Mouse (Mus musculus): ENCODE results near the gene Fxyd6.

Fxyd6 gene

DNA sequence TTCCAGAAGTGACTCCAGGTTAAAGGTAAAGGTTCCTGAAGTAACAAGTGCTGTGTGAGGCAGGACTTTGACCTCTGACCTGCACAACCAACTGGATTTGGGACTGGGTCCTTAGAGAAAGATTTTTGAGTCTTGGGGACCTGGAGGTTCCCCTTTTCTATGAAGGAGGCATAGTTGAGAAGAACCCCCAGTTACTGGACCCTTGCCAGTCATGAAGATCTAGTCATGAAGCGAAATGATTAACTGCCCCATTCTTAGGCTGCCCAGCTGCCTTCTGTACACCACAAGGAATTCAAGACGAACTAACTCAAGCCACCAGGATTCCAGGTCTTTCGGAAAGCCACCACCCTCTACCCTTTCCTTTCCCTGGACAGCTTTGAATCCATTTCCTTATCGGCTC, 6.4 kb downstream of the Fxyd6 start:
- DNase-seq (ENCODE audit: inconsistent ontology term), result no peak

DNA sequence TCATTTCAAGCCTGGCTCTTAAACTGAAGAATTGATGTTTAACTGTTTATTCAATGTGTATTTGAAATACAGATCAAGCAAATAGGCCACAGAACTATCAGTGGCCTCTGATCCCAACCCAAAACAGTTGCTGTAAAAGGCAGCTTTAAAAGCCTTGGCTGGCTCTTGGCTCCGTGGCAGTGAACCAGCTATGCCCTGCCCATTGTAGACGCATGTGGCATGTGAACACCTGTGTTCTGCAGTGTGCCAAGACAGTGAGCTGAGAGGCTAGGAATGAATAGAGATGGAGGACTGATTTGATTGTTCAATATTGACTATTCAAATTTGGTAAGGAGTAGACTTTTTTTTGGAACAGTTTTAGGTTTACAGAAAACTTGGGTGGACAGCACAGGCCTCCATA, 6.9 kb downstream of the Fxyd6 start:
- DNase-seq (ENCODE audit: inconsistent ontology term), result no peak

DNA sequence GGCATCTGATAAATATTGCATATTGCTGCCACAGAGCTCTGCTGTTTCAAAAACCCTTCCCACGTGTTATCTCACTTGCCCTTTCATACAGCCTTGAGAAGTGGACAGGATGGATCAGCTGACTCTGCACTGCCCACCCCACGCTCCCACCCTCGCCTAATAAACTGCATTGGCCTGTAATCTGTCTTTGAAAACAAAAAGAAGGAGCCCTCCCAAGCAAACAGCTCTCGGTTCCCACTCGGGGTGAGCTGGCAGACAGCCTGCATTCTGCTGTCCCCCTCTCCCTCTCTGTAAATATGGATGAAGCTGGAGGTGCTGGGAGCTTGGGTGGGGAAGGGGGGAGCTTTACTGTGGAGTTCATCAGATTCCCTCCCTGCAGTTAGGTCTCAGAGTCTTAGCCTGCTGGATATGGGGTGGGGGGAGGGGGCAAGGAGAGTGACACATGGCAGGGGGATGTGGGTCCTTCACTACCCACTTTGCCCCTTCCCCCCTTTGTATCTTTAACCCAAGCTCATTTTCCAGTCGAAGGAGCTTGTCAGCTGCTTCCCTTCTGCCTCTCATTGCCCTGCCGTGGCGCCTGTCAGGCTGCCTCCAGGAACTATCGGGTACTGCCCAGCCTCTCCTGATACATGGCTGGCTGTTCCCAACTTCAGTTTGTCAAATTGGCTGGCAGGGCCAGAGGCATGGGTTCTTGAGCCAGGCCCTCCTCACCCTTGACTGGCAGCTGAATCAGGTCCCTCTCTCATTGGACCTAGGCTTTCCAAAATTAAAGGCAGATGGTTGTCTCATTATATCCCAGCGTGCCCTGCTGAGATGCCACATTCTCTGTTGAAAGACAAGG, 10.6 kb downstream of the Fxyd6 start:
- no peak for DNase-seq (ENCODE audit: inconsistent ontology term)

DNA sequence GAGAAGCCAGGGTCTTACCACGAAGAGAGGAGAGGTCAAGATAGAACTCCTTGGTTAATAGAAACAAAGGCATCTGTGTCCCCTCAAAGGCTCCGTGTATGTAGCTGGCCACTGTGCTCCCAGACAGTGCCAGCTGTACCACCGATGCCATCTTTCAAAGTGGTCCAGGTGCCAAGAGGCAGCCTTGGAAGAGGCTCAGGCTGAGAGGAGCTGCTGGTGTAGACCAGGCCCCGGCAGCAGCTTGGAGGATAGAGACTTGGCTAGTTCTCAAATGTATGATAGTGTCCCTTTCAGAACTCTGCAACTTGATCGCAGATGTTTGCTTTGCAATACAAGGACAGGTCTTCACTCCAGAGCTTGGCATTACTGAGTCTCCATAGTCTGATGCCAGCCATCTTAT, 12.4 kb downstream of the Fxyd6 start:
- peak; percentile 51 for DNase-seq (ENCODE audit: inconsistent ontology term)

DNA sequence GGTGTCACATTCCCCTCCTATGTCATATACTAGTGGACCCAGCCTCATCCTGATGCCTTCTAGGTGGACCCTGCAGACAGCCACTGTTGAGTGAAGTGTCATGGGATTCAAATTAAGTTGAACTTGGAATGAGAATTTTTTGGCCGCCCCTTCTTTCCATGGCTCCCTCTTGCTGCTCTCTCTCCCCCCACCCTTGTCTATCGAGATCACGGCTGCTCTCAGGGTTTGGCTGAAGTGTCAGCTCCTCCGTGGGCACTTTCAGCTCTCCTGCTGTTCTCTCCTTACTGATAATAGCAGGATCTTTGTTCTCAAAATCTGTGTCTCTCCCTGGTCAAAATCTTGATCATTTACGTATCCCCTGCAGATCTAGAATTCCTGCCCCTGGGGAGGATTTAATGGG, 12.8 kb downstream of the Fxyd6 start:
- no peak for DNase-seq (ENCODE audit: inconsistent ontology term)

DNA sequence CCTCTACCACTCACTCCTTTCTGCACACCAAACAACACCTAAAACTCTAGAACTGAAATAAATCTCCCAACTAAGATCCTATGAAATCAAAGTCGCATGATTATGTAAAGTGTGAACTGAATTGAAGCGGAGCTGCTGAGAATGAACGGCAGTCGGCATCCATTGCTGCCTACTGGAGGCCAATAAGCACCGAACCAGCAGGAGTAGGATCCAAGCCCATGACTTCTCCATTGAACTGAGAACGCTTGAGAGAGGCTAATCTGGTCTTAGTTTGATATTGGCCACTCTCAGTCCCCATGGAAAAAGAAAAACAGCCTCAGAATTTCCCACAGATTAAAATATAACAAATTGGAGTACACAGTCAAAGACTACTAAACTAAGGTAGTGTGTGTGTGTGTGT, 13.9 kb downstream of the Fxyd6 start:
- no peak for DNase-seq (ENCODE audit: inconsistent ontology term)

DNA sequence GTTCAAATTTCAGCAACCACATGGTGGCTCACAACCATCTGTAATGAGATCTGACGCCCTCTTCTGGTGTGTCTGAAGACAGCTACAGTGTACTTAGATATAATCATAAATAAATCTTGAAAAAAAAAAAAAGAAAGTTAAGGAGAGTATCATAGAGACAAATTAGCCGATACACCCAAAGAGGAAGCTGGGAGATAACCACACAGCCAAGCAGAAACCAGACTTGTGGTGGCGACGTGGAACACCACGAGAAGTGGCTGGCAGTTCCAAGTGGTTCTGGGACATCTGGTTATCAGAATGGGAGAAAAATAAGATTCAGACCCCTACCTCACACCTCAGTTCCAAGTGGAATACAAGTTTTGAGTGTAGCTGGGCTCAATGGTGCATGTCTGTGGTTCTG, 16.7 kb downstream of the Fxyd6 start:
- no peak for DNase-seq (ENCODE audit: inconsistent ontology term)

DNA sequence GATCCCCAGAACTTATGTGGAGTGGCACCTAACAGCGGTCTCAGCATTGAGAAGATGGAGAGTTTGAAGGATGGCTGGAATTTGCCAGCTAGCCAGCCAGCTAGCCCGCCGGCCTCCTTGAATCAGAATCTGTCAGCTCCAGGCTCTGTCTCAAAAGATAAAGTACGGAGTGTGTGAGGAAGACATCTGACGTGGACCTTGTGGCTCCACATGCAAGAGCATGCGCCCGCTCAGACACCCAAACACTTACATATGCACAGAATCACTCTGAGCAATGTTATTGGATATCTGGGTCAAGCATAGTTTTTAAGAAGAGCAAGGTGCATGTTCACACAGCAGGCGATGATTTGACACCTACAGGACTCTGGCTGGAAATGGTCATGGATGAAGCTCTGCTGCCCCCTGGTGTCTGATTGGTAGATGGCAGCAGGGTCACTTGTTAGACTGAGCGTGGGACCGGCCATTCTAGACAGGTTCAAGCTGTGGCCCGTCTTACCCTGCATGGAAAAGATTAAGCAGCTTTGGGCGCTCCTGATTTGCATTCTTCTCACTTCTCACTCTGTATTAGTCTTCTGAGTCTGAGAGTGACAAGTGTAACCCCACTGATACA, 18.5 kb downstream of the Fxyd6 start:
- peak; percentile 52 for DNase-seq (ENCODE audit: inconsistent ontology term)

DNA sequence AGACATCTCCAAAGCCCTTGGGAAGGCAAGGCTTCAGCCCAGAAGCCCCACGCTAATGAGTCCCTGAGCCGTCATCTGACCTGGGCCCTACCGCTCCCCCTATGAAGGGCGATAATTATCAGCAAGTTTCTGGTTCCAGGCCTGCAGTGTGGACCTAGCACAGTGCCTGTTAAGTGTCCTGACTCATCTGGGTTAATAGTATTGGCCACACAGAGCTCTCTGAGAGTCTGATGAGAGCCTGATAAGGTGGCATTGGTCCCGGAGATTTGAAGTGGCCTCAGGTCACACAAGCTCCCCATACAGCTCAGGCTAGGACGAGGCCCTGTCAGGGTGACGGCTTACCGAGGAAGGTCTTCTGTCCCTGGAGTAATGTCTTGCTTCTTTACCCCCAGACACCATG, 19.6 kb downstream of the Fxyd6 start:
- DNase-seq (ENCODE audit: inconsistent ontology term), result no peak

DNA sequence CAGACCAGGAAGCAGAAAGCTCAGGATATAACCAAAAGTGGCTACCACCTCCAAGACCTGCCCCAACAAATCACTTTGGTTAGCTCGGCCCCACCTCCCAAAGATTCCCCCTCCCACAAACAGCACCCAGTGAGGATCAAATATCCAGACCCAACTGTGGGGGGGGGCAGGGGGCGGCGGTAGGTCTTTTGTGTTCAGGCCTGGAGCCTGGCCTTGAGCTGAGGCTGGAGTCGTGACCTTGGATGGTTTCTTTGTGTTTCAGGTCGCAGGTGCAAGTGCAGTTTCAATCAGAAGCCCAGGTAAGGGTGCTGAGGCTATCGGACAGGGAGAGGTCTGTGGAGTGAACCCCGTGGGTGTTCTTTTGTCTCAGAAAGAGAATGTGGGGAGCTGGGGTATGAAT, 21.3 kb downstream of the Fxyd6 start:
- no peak for DNase-seq (ENCODE audit: inconsistent ontology term)

DNA sequence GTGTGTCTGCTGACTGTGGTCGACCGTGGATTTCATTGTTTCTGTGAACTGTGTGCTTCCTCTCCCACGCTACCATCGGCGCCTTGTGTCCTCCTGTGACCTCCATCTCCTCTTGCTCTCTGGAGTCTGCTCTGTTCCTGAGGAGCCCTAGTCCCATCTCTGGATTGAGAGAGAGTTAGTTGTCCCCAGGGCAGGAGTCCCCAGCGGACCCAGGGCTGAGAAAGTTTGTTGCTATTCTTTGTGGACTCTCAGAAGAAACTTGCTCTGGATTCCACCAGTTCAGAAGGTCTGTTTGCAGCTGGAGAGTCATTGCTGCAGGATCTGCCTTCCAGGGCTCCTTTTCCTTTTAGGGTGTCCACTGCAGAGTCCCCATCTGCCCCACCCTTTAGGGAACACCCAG, 25.2 kb downstream of the Fxyd6 start:
- DNase-seq (ENCODE audit: inconsistent ontology term), result no peak

DNA sequence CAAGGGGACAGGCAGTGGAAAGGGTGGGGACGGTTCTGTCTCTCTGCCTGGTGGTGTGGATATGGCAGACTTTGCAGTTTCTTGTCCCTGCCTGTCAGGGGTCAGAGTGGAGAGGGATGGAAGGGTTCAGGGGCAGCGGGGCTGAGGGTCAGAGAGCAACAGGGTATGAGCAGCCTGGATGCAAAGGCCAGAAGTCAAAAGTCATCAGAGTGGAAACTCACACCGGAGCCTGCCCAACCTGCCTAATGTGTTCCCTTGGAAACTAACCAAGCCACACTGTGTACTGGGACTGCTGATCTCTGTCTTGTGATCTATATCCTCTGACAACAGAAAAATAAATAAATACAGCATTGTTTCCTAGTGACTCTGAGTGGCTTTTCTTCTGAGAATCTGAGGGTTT, 25.8 kb downstream of the Fxyd6 start:
- DNase-seq (ENCODE audit: inconsistent ontology term), result no peak

DNA sequence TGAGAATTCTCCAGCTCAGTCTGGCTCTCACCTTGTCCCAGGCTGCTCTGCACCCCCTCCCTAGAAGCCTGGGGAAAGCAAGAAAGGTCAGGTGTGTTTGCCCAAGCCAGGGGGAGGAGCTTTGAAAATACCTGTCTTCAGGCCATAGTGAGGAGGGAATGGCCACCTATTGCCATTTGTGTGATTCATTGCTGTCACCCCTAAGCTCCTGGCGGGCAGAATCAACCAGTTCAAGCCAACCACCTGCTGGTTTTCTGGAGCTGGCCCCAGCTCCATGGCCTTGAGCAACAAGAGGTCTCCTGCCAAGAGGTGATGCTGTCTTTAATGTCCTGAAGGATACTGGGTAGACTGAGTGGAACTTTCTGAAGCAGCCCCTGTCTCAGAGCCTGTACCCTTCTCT, 28.4 kb downstream of the Fxyd6 start:
- no peak for DNase-seq (ENCODE audit: inconsistent ontology term)

DNA sequence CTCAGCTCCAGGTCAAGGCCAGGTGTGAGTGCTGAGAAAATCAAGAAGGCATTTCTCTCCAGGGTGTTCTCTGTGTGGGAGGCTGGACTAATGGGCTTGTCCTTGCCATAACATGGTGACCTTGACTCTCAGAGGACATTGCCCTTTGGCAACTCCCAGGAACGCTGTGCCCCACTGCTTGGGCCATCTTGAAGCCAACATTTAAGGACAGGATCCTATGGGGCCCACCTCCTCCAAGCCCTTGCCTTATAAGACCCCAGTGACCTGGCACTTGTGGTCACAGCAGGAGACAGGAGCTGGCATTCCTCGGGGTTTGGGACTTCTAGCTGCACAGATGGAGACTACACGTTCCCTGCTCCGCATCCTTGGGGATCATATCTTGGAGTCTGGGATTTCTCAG, 29.4 kb downstream of the Fxyd6 start, which contains the start of gene Fxyd2:
TSS of gene Fxyd2 (plus strand) at position 236 of the 400 bp plus-strand sequence.
- no peak for DNase-seq (ENCODE audit: inconsistent ontology term)

DNA sequence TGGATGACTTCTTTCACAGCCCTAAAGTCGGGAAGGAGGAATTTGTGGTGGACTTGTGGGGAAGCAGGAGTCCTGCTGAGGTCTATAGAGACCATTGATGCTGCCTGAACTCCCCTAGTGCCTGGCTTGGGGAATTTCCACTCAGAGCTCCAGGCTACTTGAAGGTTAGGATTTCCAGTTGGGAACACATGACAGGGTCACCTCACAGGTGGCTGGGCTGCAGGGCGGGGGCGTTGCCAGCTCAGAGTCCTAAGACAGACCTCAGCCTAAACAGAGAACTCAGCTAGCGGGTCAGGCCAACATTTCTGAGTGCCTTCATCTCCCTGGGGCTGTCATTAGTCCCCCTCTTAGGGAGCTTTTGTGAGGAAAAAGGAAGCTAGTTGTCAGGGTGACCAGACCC, 31.9 kb downstream of the Fxyd6 start:
- no peak for DNase-seq (ENCODE audit: inconsistent ontology term)

DNA sequence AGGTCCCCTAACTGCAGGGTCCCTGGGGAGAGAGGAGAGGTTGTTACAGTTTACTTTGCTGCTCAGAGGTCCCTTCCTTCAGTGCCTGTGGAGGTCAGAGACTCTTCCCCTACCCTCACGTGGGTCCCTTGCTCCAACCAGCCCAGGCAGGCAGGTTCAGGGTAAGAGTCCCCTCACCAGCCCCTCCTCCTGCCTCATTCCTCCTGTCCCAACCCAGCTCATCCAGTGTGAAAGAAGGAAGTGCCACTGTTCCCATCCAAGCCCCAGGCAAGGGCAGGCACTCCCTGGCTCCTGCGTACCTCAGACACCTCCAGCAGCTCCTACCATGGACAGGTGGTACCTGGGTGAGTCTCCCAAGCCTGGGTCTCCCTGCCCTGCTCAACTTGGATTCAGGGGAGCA, 33.0 kb downstream of the Fxyd6 start:
- DNase-seq (ENCODE audit: inconsistent ontology term), result no peak

DNA sequence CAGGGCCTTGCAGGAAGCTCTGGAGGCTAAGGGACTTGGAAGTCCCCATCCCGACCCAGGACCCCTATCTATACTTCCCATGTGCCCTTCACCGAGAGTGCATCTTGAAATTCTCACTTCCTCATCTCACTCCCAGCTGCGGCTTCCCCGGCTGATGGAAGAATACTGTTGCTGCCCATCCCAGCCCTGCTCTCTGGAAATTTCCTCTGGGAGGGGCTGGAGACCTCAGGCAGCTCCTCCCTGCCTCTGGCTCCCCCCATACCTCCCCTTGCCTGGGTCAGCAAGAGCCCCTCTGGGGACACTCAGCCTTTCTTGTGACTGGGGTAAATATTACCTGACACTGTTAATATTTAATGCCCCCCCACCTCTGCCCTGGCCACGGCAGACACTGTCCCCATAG, 35.7 kb downstream of the Fxyd6 start:
- no peak for DNase-seq (ENCODE audit: inconsistent ontology term)

DNA sequence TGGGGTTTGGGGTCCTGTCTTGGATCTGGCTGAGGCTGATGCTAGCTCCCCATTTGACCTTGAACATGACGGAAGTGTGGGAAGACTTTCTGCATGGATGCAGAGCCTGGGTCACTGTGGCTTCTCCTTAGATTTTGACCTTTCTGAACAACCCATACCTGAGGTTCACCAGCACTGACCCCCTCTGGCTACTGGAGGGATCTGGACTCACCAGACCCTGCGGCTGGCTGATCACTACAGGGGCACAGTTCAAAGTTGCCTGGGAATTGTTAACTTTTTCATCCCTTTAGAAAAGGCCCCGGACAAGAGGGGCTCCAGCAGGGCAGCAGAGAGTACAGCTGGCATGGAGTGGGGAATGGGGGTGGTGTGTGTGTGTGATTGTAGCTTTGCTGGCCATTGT, 36.8 kb downstream of the Fxyd6 start:
- no peak for DNase-seq (ENCODE audit: inconsistent ontology term)

DNA sequence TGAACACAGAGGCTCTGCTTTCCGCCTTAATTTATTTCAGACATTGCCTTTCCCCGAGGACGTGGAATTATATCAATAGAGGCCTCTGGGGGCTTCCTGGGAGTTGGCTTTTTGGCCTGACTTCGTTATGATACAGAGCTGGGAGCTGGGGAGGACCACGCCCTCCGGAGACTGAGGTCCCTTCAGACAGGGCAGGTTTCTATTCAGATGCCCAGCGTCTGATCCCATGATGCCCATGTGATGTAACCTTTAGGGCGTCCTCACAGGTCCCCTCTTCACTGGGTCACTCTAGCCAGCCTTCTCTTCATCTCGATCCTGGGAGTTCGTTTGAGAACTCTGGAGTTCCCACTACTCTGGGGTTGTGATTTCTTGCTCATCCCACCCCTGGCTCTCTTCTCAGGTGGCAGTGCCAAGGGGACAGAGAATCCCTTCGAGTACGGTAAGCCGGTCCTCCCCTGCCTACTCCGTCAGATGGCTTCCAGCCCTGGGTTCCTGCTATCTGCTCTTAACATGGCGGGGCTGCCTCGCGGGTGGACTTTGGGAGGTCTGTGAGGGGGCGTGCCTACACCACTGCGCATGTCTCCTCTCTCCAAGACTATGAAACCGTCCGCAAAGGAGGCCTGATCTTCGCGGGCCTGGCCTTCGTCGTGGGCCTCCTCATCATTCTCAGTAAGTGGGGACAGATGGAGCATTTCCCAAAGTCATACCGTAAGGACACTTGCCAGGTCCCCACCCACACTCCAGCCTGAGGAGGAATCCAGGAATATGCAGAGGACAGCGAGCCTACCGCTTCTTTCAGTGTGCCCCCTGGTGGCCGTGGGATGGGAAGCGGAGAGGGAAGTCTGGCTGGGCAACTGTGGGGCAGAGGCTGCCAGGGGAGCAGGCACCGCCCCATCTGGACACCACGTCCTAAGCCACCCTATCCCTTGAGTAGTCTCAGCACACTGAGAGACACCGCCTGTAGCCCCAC, 38.0 kb downstream of the Fxyd6 start:
- DNase-seq (ENCODE audit: inconsistent ontology term), result peak; percentile 88

DNA sequence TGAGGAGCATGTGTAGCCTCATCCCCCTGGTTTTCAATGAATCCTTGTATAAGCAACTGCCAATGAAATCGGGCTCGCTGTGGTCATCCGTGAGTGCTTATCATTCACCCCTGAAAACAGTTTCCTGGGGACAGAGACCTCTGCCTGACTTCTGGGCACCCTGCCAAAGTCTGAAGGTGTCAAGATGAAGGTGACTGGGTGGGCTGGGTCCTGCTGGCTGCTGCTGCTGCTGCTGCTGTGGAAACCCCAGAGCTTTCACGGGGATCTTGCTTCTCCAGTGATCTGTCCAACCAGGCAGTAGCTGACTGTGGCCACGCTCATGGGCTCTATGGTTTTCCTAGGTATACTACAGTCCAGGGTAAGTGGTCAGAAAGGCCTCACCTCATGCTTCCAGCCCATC, 40.2 kb downstream of the Fxyd6 start:
- DNase-seq (ENCODE audit: inconsistent ontology term), result no peak

DNA sequence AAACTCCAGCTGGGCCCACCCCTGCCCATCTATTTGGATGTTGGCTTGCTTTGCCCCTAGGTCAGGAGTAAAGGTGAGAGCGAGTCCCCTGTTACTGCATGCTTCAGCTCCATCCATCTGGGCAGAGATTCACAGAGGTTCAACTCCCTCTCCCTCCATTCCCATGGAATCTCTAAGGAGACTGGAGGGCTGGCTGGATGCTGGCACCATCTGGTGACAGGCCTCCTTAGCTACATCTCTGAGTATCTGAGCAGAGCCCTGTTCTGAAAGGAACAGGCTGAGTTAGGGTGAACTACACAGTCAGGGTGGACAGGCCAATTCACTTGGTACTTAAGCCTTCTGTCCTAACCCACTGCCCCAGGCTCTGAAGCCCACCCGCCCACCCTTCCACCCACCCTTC, 40.6 kb downstream of the Fxyd6 start:
- DNase-seq (ENCODE audit: inconsistent ontology term), result no peak

DNA sequence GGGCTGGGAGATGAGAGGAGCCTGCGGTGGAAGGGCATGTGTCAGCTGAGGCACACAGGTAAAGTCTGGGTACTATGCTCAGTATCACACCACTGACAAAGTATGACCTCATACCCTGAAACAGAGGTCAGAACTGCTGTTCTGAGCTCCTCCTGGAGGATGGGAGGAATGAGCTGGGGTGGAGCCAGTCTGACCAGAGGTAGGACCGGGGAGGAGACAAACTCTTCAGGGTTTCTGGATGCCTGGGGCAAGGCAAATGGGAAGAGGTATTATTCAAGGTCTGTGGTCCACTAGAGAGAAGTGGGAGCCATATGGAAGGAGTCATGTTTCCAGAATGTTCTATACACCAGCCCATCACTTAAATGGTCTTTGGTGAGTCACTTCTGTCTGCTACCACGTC, 41.1 kb downstream of the Fxyd6 start:
- no peak for DNase-seq (ENCODE audit: inconsistent ontology term)

All from Muller cell, postnatal 12 days (primary cell).